Mouse (Mus musculus): ENCODE measurements around the gene Reps2.

Reps2 gene

GRCm38 (mm10) chrX:162487734-162488133 is 155.7 kb downstream of the Reps2 start:
- DNase-seq (ENCODE audit: low read depth): no peak

GRCm38 (mm10) chrX:162470213-162470612 is 173.2 kb downstream of the Reps2 start:
- DNase-seq (ENCODE audit: low read depth): no peak

DNA sequence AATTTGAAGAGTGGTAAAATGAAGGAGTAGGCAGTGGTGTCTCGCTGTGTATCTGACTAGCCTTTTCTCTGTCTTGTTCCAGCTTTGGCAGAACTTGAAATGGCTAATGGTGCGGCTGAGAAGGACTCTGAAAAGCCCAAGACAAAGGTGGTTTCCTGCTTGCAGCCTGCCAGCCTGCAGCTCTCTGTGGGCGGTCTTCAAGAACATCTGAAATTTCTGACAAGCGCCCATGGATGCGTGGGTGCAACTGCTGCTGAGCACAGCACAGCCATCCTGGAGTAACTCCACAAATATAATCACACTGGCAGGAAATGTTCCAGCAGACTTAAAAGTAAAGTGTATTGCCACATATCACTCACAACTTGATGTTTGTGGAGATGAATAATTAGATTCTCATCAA is 181.3 kb downstream of the Reps2 start:
- DNase-seq (ENCODE audit: low read depth): no peak

DNA sequence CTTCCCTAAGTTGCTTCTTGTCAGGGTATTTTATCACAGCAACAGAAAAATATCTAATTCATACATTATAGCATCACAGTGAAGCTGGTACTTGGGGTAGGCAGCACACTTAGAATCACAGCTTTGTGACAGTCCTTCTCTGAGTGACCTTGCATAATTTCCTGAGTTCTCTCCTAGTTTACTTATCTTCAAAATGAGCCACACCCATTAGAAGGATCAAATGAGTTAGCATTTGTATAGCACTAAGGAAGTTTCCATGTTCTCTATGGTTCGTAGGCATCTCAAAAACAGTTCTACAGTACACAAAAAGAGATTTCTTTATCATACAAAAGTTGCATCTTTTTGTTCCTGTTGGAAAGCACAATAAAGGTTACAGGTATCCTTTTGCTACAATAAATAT is 187.0 kb downstream of the Reps2 start:
- no peak for DNase-seq (ENCODE audit: low read depth)

DNA sequence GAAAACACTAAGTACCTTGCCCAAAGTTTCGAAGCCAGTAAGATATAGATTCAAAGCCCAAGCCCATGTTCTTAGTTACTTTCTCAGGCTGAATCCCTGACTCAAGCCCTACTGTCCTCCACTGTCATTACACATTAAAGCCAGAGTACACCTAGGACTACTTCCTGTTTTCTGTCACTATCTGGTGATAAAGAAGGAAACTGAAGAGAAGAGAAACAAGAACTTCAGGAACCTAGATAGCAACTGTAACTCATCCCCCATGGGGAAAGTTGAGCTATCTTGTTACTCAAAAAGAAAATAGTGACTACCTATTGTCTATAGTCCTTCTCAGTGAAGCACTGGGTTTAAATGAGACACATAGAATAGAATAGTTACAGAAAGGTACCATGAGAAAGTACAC is 188.1 kb downstream of the Reps2 start:
- DNase-seq (ENCODE audit: low read depth): no peak

- DNase-seq (ENCODE audit: low read depth): no peak
Measured at GRCm38 (mm10) chrX:162453821-162454402, 189.5 kb downstream of the Reps2 start.

GRCm38 (mm10) chrX:162452642-162453041 is 190.8 kb downstream of the Reps2 start:
- no peak for DNase-seq (ENCODE audit: low read depth)

GRCm38 (mm10) chrX:162447974-162448373 is 195.5 kb downstream of the Reps2 start:
- no peak for DNase-seq (ENCODE audit: low read depth)

DNA sequence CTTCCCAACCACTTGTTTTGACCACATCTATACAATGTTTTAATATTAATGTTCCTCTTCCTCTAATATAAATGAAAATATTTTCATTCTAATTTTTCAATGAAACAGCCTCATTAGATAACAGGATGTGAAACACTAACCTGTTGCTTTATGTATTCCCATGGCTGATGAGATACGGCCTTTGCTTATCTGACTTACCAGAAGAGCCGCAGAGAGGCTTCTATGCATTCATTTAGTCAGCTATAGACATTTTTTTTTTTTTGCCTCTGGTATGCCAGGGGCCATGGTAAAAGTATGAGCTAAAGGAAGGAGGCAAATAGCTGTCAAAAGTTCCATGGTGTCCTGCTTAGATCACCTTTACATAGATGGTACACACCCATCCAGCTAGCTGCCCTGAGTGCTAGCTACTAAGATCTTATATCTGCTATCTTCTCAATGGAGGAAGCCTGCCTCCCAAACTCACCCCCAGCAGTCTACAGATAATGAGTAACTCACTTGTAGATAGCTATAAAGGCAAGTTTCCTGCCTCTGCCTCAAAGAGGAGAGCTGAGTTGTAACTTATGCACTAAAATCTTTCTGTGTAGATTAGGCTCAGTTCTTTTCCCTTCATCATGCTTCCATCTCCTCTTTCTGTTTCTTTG is 196.7 kb downstream of the Reps2 start:
- no peak for DNase-seq (ENCODE audit: low read depth)

GRCm38 (mm10) chrX:162443387-162443786 is 200.1 kb downstream of the Reps2 start:
- no peak for DNase-seq (ENCODE audit: low read depth)

GRCm38 (mm10) chrX:162442970-162443369 is 200.5 kb downstream of the Reps2 start:
- no peak for DNase-seq (ENCODE audit: low read depth)

DNA sequence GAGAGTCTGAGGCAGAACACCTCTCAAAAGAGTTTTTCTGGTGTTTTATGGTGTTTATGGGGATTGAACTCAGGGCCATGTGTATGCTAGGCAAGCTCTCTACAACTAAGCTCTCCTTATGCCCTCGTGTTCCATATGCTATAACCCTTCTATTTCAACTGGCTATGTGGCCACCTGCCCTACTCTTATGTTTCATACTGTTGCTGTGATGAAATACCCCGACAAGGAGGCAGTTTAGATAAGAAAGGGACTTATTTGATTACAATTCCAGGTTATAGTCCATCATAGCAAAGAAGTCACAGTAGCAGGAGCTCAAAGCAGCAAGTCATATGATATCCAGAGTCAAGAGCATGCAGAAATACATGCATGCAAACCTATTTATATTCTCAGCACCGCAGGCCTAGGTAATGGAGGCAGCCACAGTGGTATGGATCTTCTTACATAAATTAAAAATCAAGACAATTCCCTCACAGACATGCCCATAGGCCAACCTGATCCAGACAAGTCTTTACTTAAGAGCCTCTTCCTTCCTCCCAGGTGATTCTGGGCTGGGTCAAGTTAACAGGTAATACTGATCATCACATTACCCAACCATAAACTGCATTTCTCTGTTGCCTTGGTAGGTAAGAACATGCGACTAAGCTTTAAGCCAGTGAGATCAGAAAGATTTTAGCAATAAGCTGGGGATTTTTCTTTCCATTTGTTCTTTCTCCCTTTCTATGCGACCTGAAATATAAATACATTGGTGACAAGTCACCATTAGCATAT is 210.5 kb downstream of the Reps2 start:
- no peak for DNase-seq (ENCODE audit: low read depth)

DNA sequence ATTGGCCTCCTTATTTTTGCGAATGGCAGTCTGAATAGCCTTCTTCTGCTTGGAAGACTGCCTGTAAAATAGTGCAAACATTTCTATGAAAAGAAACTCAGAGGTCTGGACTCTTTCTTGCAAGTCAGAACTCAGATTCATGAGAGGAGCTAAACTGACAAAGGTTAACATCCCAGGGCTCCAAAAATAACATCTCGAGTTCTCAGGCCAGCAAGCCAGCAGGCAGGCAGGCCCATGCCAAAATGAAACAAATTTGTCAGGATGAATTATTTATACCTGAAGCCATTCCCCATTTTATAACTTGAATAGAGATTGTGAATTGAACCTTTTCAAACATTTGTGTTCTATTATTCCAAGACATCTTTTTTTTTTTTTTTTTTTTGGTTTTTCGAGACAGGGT is 215.8 kb downstream of the Reps2 start:
- DNase-seq (ENCODE audit: low read depth): peak; percentile 23

GRCm38 (mm10) chrX:162419431-162419830 is 224.0 kb downstream of the Reps2 start:
- DNase-seq (ENCODE audit: low read depth): no peak

DNA sequence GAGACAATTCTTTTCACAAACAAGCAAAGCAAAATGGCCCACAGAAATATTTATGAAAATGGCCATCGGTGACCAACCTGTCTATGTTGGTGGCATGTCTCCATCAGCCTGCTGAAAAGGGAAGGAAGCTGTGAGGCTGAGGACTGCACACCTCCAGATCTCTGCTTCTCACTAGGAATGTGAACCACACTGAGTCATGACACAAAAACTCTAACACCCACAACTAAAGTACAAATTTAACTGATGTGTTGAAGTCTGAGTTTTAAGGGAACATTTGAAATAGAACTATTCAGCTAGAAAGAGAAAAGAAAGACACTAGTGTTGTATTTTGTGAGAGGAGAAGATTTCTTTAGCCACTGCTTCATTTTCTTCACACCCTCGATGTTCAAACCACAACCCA is 230.3 kb downstream of the Reps2 start:
- DNase-seq (ENCODE audit: low read depth): no peak

- no peak for DNase-seq (ENCODE audit: low read depth)
Measured at GRCm38 (mm10) chrX:162407291-162407690, 236.2 kb downstream of the Reps2 start.

- no peak for DNase-seq (ENCODE audit: low read depth)
Measured at GRCm38 (mm10) chrX:162402487-162402886, 241.0 kb downstream of the Reps2 start.

DNA sequence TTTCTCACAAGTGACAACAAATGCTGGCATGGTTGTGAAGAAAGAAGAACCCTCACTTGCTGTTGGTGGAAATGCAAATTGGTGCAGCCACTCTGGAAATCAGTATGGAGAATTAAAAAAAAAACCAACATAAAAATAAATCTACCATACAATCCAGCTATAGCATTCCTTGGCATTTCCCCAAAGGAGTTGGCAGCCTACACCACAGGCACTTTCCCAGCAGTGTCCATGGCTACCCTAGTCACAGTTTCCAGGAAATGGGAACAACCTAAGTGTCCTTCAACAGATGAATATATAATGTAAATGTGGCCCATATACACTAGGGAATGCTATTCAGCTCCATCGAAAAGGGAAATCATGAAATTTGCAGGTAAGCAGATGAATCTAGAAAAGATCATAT is 262.7 kb downstream of the Reps2 start:
- no peak for DNase-seq (ENCODE audit: low read depth)

DNA sequence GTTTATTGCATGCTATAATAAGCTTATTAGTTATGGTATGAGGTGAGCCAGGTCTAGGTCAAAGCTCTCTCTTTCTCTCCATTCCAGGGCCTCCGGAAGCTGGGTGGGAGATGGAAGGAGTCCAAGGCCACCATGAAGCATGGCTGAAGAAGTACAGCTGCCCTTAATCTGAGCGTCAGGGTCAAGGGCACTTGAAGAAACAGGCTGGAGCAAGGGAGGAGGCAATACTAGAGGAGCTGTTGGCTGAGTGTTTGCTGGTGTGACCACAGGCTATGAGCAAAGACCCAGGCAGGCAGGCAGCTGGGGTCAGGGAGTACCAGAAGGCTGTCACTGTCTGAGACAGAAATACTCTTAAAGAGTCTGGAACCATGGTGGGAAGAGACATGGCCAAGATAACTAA is 280.2 kb downstream of the Reps2 start:
- DNase-seq (ENCODE audit: low read depth): no peak
